Mouse (Mus musculus): ENCODE results near the gene Panx3. TPM values are rescaled to one million over a fixed set of nuclear protein-coding genes. Genes with fewer than 3 reads are reported as not detected.

The Panx3 gene
- polyA plus RNA-seq, 1 experiment from 2014 or later = 0.31 TPM

DNA sequence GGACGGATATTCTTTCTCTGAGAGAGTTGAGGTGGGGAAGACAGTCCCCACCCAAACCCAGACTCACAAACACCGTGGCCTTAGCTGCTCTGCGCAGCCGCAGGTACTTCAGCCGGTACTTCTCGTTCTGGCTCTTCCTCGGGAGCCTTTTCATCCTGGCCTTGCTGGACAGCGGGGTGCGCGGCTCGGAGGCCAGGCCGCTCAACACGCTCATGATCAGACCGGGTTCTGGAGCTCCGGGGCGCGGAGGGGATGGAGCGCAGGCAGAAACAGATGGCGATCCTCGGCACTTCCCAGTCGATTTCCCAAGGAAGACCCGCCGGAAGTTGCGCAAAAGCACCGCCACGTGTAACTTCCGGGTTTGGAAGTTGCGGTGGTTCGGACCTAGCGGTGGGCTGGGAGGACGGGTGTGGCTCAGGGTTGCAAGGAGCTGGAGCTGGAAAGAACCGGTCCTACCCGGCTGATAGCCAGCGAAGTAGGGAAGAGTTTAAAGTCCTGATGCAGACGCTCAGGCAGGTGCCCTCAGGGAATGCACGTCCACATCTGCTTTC, 12.0 kb downstream of the Panx3 start, which contains the start of gene Tbrg1:
Tbrg1 (minus strand) TSS at position 382 of the 551 bp plus-strand sequence.
- Histone ChIP-seq H3K4me1 (peaks cover 19% of the 10 kb centered on the region), H3K27me3 (ENCODE audit: insufficient read depth, poor library complexity, severe bottlenecking) (no peaks in the 10 kb centered on the region), H3K4me3 (peak within 1 kb of the TSS; percentile 77), H3K27ac (peak within 1 kb of the TSS; percentile 94), H3K9me3 (no peaks in the 10 kb centered on the region), H3K36me3 (peaks cover 26% of the 10 kb centered on the region)
- WGBS = under 1% methylated on average over 36 of the region's 36 CpGs
- peak; percentile 95 for DNase-seq (ENCODE audit: low spot score)

DNA sequence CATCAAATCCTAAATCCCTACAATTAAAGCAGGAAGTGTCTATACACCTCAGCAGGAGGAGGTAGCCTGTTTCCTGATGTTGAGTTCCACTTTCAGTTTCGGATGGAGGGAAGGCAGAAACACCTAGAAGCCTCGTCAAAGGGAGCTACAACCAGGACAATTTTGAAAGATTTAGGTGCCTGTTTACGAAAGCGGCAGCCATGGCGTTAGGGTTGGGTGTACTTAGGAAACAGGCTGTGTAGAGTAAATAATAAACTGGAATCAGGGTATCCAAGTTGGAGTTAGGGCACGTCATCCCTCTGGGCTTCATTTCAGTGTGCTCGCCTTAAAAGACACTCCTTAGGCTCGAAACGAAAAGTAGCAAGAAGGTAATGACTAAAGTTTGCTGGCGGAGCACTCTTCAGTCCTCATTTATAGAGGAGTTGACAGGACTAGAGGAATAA, 12.6 kb downstream of the Panx3 start:
- under 1% methylated on average over 10 of the region's 10 CpGs for WGBS

DNA sequence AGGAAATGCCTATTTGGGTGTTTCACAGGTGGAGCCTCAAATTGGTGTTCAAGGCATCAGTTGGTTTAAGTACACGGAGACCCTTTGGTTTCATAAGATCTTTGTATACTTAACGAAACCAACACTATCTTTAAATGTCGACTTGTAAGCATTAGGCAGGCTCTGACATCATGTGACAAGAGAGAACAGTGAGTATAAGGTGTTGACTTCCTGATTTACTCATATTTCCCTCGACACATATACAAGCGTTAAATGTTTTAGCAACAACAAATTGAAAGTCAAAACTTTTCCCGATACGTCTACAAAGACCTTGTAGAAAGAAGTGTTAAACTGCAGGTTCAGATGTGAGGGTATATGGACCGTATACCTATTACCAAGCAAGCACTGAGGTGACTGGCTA, 13.1 kb downstream of the Panx3 start:
- no peaks in the 10 kb centered on the region for H3K9me3 ChIP-seq
- no peak for DNase-seq (ENCODE audit: low spot score)
- peak overlapping the region; percentile 94; the same call in 1 of the 2 replicates for H3K27ac ChIP-seq
- peaks cover 36% of the 10 kb centered on the region for H3K36me3 ChIP-seq
- no peaks in the 10 kb centered on the region for H3K27me3 ChIP-seq (ENCODE audit: insufficient read depth, poor library complexity, severe bottlenecking)
- 55% methylated on average over 8 of the region's 8 CpGs for WGBS
- H3K4me1 ChIP-seq = peaks cover 19% of the 10 kb centered on the region
- peak overlapping the region; percentile 77 for H3K4me3 ChIP-seq

More for the DNA sequence above, 12.6 kb downstream of the Panx3 start:
- Histone ChIP-seq H3K4me1 (peaks cover 19% of the 10 kb centered on the region), H3K4me3 (peak overlapping the region; percentile 77), H3K27me3 (ENCODE audit: insufficient read depth, poor library complexity, severe bottlenecking) (no peaks in the 10 kb centered on the region), H3K36me3 (peaks cover 31% of the 10 kb centered on the region), H3K9me3 (no peaks in the 10 kb centered on the region), H3K27ac (peak overlapping the region; percentile 94)
- no peak for DNase-seq (ENCODE audit: low spot score)

- H3K36me3 ChIP-seq = peaks cover 57% of the 10 kb centered on the region
- DNase-seq (ENCODE audit: low spot score) = no peak
- H3K27me3 ChIP-seq (ENCODE audit: insufficient read depth, poor library complexity, severe bottlenecking) = no peaks in the 10 kb centered on the region
- peak overlapping the region; percentile 76 for H3K27ac ChIP-seq
- H3K4me3 ChIP-seq = peak overlapping the region; percentile 27; the same call in 1 of the 2 replicates
- peaks cover 19% of the 10 kb centered on the region for H3K4me1 ChIP-seq
- H3K9me3 ChIP-seq = no peaks in the 10 kb centered on the region
- WGBS = 30% methylated on average over 5 of the region's 5 CpGs
These were observed 15.2 kb downstream of the Panx3 start for GRCm38 (mm10) chr9:37653836-37654235.

GRCm38 (mm10) chr9:37650639-37651038, 18.4 kb downstream of the Panx3 start:
- 95% methylated on average over 5 of the region's 5 CpGs for WGBS
- no peak overlapping the region for H3K27ac ChIP-seq
- H3K4me3 ChIP-seq = no peak overlapping the region
- DNase-seq (ENCODE audit: low spot score) = no peak
- H3K4me1 ChIP-seq = peaks cover 13% of the 10 kb centered on the region
- H3K36me3 ChIP-seq = peaks cover 74% of the 10 kb centered on the region
- no peaks in the 10 kb centered on the region for H3K27me3 ChIP-seq (ENCODE audit: insufficient read depth, poor library complexity, severe bottlenecking)
- H3K9me3 ChIP-seq = no peaks in the 10 kb centered on the region

DNA sequence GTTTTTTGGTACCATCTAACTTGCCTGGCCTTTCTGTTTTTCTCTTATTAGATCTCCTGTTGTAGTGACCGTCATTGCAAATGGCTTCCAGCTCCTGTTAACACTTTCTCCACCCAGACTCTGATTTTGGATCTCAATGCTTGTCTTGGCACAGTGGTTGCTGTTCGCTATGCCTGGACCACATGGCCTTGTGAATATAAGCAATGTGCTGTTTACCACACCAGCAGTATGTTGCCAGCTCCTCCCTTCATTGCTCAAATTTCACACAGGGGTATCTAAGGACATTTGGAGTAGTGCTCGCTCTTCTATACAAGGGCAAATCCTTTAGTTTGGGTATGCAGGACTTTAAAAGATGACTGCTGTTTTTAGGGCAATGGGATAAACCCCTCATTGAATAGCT, 22.8 kb downstream of the Panx3 start:
- 82% methylated on average over 3 of the region's 3 CpGs for WGBS
- Histone ChIP-seq H3K27me3 (ENCODE audit: insufficient read depth, poor library complexity, severe bottlenecking) (no peaks in the 10 kb centered on the region), H3K4me1 (no peaks in the 10 kb centered on the region), H3K36me3 (peaks cover 40% of the 10 kb centered on the region), H3K9me3 (no peaks in the 10 kb centered on the region), H3K4me3 (no peak overlapping the region), H3K27ac (no peak overlapping the region)
- DNase-seq (ENCODE audit: low spot score) = no peak

DNA sequence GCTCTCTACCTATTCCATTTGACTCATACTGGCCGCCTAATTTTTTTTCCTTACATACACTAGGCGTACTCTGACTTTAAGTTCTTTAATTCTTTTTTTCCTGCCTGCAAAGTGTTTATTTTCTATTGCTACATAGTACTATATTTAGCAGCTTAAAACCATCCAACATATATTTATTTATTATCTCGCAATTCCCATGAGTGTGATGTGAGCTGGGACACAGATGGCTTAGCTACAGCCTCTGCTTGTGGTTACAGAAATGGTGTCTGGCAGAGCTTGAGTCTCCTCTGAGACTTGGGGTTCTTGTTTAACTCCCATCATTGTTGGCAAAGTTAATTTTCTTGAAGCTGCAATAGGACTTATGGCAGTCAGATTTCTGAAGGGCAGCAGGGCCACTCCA, 30.3 kb downstream of the Panx3 start:
- DNase-seq (ENCODE audit: low spot score) = no peak
- no peaks in the 10 kb centered on the region; the same call in 1 of the 2 replicates for H3K27me3 ChIP-seq (ENCODE audit: insufficient read depth, poor library complexity, severe bottlenecking)
- H3K4me3 ChIP-seq = no peak overlapping the region
- H3K9me3 ChIP-seq = no peaks in the 10 kb centered on the region
- H3K27ac ChIP-seq = no peak overlapping the region
- 84% methylated on average over 3 of the region's 3 CpGs for WGBS
- no peaks in the 10 kb centered on the region for H3K4me1 ChIP-seq
- no peaks in the 10 kb centered on the region for H3K36me3 ChIP-seq

DNA sequence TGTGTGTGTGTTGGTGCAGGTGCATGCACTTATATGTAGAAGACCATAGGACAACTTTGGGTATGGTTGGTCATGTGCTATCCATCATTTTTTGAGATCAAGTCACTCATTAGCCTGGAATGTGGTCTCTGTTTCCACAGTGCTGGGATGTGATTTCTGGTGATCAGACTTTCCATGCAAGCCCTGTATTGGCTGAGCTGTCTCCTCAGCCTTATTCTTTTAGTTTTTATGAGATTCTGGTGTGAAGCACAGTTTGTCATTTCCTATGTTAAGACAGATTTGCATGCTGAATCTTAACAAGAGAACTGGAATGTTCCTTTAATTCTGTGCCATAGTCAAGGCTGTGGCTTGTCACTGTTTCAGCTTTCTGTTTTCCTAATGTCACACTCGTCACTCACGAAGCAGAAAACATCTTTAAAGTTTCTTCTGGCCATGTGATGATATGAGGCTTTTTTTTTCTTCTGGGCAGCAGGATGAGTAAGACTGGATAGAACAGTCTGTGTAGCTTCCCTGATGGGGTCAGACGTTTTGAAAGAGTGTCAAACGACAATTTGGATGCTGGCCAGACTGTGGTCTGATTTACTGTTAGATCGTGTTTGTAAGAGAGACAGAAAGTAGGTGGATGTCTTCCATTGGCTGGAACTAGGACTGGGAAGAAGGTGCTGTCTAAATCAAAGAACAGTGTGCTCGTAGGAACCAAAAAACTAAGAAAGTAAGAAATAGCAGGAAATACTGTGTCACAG, 32.1 kb downstream of the Panx3 start:
- 46% methylated on average over 6 of the region's 6 CpGs for WGBS
- Histone ChIP-seq H3K27ac (no peak overlapping the region), H3K4me1 (no peaks in the 10 kb centered on the region), H3K36me3 (no peaks in the 10 kb centered on the region), H3K27me3 (ENCODE audit: insufficient read depth, poor library complexity, severe bottlenecking) (no peaks in the 10 kb centered on the region; the same call in 1 of the 2 replicates), H3K4me3 (no peak overlapping the region), H3K9me3 (no peaks in the 10 kb centered on the region)
- no peak for DNase-seq (ENCODE audit: low spot score)

DNA sequence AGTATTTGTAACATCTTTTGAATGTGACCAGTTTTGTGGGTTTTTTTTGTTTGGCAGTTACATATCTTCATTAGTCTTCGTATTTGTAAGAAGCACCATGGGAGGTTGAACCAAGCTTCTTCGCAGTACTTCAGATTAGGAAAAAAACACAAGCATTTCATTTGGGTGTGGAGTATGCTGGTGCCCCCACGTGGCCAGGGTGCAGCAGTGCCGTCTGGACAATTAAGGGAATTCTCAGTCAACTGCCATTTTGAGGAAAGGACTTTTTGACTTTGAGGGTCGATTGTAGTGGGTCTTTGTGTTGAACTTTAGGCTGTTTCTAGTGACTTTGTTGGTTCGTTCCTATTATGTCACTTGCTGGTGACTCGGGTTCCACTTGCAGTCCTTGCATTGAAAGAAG, 32.7 kb downstream of the Panx3 start:
- H3K27ac ChIP-seq = no peak overlapping the region
- no peaks in the 10 kb centered on the region for H3K9me3 ChIP-seq
- H3K4me3 ChIP-seq = no peak overlapping the region
- H3K36me3 ChIP-seq = no peaks in the 10 kb centered on the region
- H3K4me1 ChIP-seq = no peaks in the 10 kb centered on the region
- 16% methylated on average over 7 of the region's 7 CpGs for WGBS
- no peaks in the 10 kb centered on the region; the same call in 1 of the 2 replicates for H3K27me3 ChIP-seq (ENCODE audit: insufficient read depth, poor library complexity, severe bottlenecking)
- DNase-seq (ENCODE audit: low spot score) = no peak

- 90% methylated on average over 3 of the region's 3 CpGs for WGBS
These were observed 34.8 kb downstream of the Panx3 start for GRCm38 (mm10) chr9:37634269-37634668.

DNA sequence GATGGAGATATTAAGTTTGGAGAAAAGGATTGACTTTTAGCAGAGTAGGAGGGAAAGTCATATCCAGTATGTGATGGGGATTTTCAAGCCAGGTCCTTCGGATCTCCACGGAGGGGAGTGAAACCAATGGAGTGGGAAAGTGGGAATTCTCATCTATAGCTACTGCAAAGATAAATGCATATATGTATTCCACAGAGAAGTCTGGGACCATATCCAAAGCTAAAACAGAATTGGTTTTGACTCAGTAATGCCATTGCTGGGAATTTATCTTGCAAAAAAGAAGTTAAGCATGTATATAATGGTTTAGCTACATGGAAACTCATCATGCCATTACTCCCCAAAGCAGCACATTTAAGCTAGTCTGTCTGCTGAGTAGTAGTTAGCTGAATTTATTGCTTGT, 36.7 kb downstream of the Panx3 start:
- DNase-seq (ENCODE audit: low spot score) = no peak
- no peak overlapping the region for H3K27ac ChIP-seq
- H3K4me1 ChIP-seq = no peaks in the 10 kb centered on the region
- no peaks in the 10 kb centered on the region; the same call in 1 of the 2 replicates for H3K27me3 ChIP-seq (ENCODE audit: insufficient read depth, poor library complexity, severe bottlenecking)
- no peak overlapping the region for H3K4me3 ChIP-seq
- no peaks in the 10 kb centered on the region for H3K36me3 ChIP-seq
- WGBS = 83% methylated on average over 2 of the region's 2 CpGs
- H3K9me3 ChIP-seq = no peaks in the 10 kb centered on the region

More at GRCm38 (mm10) chr9:37634269-37634668, 34.8 kb downstream of the Panx3 start:
- H3K4me1 ChIP-seq = no peaks in the 10 kb centered on the region
- H3K9me3 ChIP-seq = no peaks in the 10 kb centered on the region
- no peak overlapping the region for H3K27ac ChIP-seq
- no peak overlapping the region for H3K4me3 ChIP-seq
- DNase-seq (ENCODE audit: low spot score) = no peak
- H3K36me3 ChIP-seq = no peaks in the 10 kb centered on the region
- H3K27me3 ChIP-seq (ENCODE audit: insufficient read depth, poor library complexity, severe bottlenecking) = no peaks in the 10 kb centered on the region; the same call in 1 of the 2 replicates

GRCm38 (mm10) chr9:37629941-37630340, 39.1 kb downstream of the Panx3 start:
- Histone ChIP-seq H3K27ac (no peak overlapping the region), H3K9me3 (no peaks in the 10 kb centered on the region), H3K27me3 (ENCODE audit: insufficient read depth, poor library complexity, severe bottlenecking) (no peaks in the 10 kb centered on the region), H3K36me3 (no peaks in the 10 kb centered on the region), H3K4me3 (no peak overlapping the region), H3K4me1 (peaks cover 11% of the 10 kb centered on the region; the same call in 1 of the 2 replicates)
- no peak for DNase-seq (ENCODE audit: low spot score)
- WGBS = 84% methylated on average over 2 of the region's 2 CpGs

- Histone ChIP-seq H3K36me3 (no peaks in the 10 kb centered on the region), H3K9me3 (no peaks in the 10 kb centered on the region), H3K27me3 (ENCODE audit: insufficient read depth, poor library complexity, severe bottlenecking) (no peaks in the 10 kb centered on the region), H3K27ac (no peak overlapping the region), H3K4me1 (peaks cover 11% of the 10 kb centered on the region; the same call in 1 of the 2 replicates), H3K4me3 (no peak overlapping the region)
- no peak for DNase-seq (ENCODE audit: low spot score)
- 69% methylated on average over 4 of the region's 4 CpGs for WGBS
These were observed 40.5 kb downstream of the Panx3 start for GRCm38 (mm10) chr9:37628581-37628980.
